Mouse (Mus musculus): ENCODE measurements around the gene Arx. TPM values are rescaled to one million over a fixed set of nuclear protein-coding genes. Genes with fewer than 3 reads are reported as not detected.

The Arx gene
- total RNA-seq (2014; rRNA removed), result 1.5 and 3.5 TPM in 2 replicates
- 1.8 and 3.7 TPM in 2 replicates for polyA plus RNA-seq (2015; fragmentation: Nextera tagmentation; extraction: Ambion mirVana)

GRCm38 (mm10) chrX:93286291-93286893, at the start of gene Arx:
TSS of gene Arx (plus strand) at chrX:93286445.
- 26% methylated on average over 31 of the region's 31 CpGs for WGBS
- Histone ChIP-seq H3K9ac (replicated peaks; ENCODE audit: low read length, poor library complexity, severe bottlenecking) (no peak within 1 kb of the TSS), H3K4me3 (ENCODE audit: low read depth, low read length) (no peak within 1 kb of the TSS; the same call in 1 of the 2 replicates), H3K27ac (ENCODE audit: low read depth, low read length) (no peak within 1 kb of the TSS), H3K9me3 (ENCODE audit: low read length) (no peaks in the 10 kb centered on the region), H3K4me1 (ENCODE audit: insufficient read depth, low read length) (no peaks in the 10 kb centered on the region), H3K27me3 (ENCODE audit: insufficient read depth, low read length) (peaks cover 29% of the 10 kb centered on the region), H3K36me3 (ENCODE audit: insufficient read depth, low read length) (no peaks in the 10 kb centered on the region), H3K4me2 (ENCODE audit: low read depth, low read length, poor library complexity, severe bottlenecking) (0 out of 2 replicates have a peak within 1 kb of the TSS, but pooled peaks have one; percentile 22)
- DNase-seq (ENCODE audit: low spot score) (peak; percentile 71), ATAC-seq (ENCODE audit: low FRiP score) (peak; percentile 89)
- TF ChIP-seq CTCF (IDR thresholded peaks at IDR 0.05), result no peak

GRCm38 (mm10) chrX:93251329-93251728, 34.9 kb upstream of the Arx start:
- DNase-seq (ENCODE audit: low spot score), result no peak

GRCm38 (mm10) chrX:93275689-93276088, 10.6 kb upstream of the Arx start:
- Histone ChIP-seq H3K4me2 (ENCODE audit: low read depth, low read length, poor library complexity, severe bottlenecking) (no peak overlapping the region), H3K4me3 (ENCODE audit: low read depth, low read length) (no peak overlapping the region), H3K27me3 (ENCODE audit: insufficient read depth, low read length) (peaks cover 5% of the 10 kb centered on the region; the same call in 1 of the 2 replicates), H3K4me1 (ENCODE audit: insufficient read depth, low read length) (no peaks in the 10 kb centered on the region), H3K9ac (replicated peaks; ENCODE audit: low read length, poor library complexity, severe bottlenecking) (no peak overlapping the region), H3K36me3 (ENCODE audit: insufficient read depth, low read length) (no peaks in the 10 kb centered on the region), H3K9me3 (ENCODE audit: low read length) (no peaks in the 10 kb centered on the region), H3K27ac (ENCODE audit: low read depth, low read length) (no peak overlapping the region)
- 46% methylated on average over 3 of the region's 3 CpGs for WGBS
- TF ChIP-seq CTCF (IDR thresholded peaks at IDR 0.05), result no peak
- DNase-seq (ENCODE audit: low spot score) (no peak), ATAC-seq (ENCODE audit: low FRiP score) (no peak)

More at GRCm38 (mm10) chrX:93251329-93251728, 34.9 kb upstream of the Arx start:
- H3K4me3 ChIP-seq (ENCODE audit: low read depth, low read length), result no peak overlapping the region
- no peaks in the 10 kb centered on the region for H3K9me3 ChIP-seq (ENCODE audit: low read length)
- no peak for TF ChIP-seq CTCF (IDR thresholded peaks at IDR 0.05)
- 96% methylated on average over 1 of the region's 1 CpGs for WGBS
- no peak overlapping the region for H3K4me2 ChIP-seq (ENCODE audit: low read depth, low read length, poor library complexity, severe bottlenecking)
- no peaks in the 10 kb centered on the region for H3K4me1 ChIP-seq (ENCODE audit: insufficient read depth, low read length)
- no peak for ATAC-seq (ENCODE audit: low FRiP score)
- H3K27ac ChIP-seq (ENCODE audit: low read depth, low read length), result no peak overlapping the region
- H3K9ac ChIP-seq (replicated peaks; ENCODE audit: low read length, poor library complexity, severe bottlenecking), result no peak overlapping the region
- no peaks in the 10 kb centered on the region for H3K27me3 ChIP-seq (ENCODE audit: insufficient read depth, low read length)
- no peaks in the 10 kb centered on the region for H3K36me3 ChIP-seq (ENCODE audit: insufficient read depth, low read length)

GRCm38 (mm10) chrX:93279940-93280339, 6.3 kb upstream of the Arx start:
- no peak for TF ChIP-seq CTCF (IDR thresholded peaks at IDR 0.05)
- no peak for ATAC-seq (ENCODE audit: low FRiP score)
- DNase-seq (ENCODE audit: low spot score), result no peak
- no peaks in the 10 kb centered on the region for H3K4me1 ChIP-seq (ENCODE audit: insufficient read depth, low read length)
- no peak overlapping the region for H3K9ac ChIP-seq (replicated peaks; ENCODE audit: low read length, poor library complexity, severe bottlenecking)
- no peak overlapping the region for H3K4me2 ChIP-seq (ENCODE audit: low read depth, low read length, poor library complexity, severe bottlenecking)
- no peak overlapping the region for H3K4me3 ChIP-seq (ENCODE audit: low read depth, low read length)
- no peaks in the 10 kb centered on the region for H3K9me3 ChIP-seq (ENCODE audit: low read length)
- WGBS, result 43% methylated on average over 6 of the region's 11 CpGs
- H3K36me3 ChIP-seq (ENCODE audit: insufficient read depth, low read length), result no peaks in the 10 kb centered on the region
- peaks cover 17% of the 10 kb centered on the region; the same call in 1 of the 2 replicates for H3K27me3 ChIP-seq (ENCODE audit: insufficient read depth, low read length)
- no peak overlapping the region for H3K27ac ChIP-seq (ENCODE audit: low read depth, low read length)

GRCm38 (mm10) chrX:93281028-93281723, 5.1 kb upstream of the Arx start:
- H3K36me3 ChIP-seq (ENCODE audit: insufficient read depth, low read length), result no peaks in the 10 kb centered on the region
- H3K27me3 ChIP-seq (ENCODE audit: insufficient read depth, low read length), result peaks cover 21% of the 10 kb centered on the region; the same call in 1 of the 2 replicates
- ATAC-seq (ENCODE audit: low FRiP score) (no peak), DNase-seq (ENCODE audit: low spot score) (peak; percentile 28)
- TF ChIP-seq CTCF (IDR thresholded peaks at IDR 0.05), result peak; percentile 50
- no peak overlapping the region for H3K9ac ChIP-seq (replicated peaks; ENCODE audit: low read length, poor library complexity, severe bottlenecking)
- no peak overlapping the region for H3K4me2 ChIP-seq (ENCODE audit: low read depth, low read length, poor library complexity, severe bottlenecking)
- WGBS, result 18% methylated on average over 23 of the region's 23 CpGs
- H3K4me1 ChIP-seq (ENCODE audit: insufficient read depth, low read length), result no peaks in the 10 kb centered on the region
- H3K9me3 ChIP-seq (ENCODE audit: low read length), result no peaks in the 10 kb centered on the region
- H3K27ac ChIP-seq (ENCODE audit: low read depth, low read length), result no peak overlapping the region
- no peak overlapping the region for H3K4me3 ChIP-seq (ENCODE audit: low read depth, low read length)

GRCm38 (mm10) chrX:93281756-93282155, 4.5 kb upstream of the Arx start:
- no peaks in the 10 kb centered on the region for H3K4me1 ChIP-seq (ENCODE audit: insufficient read depth, low read length)
- H3K9me3 ChIP-seq (ENCODE audit: low read length), result no peaks in the 10 kb centered on the region
- no peak overlapping the region for H3K4me2 ChIP-seq (ENCODE audit: low read depth, low read length, poor library complexity, severe bottlenecking)
- H3K27ac ChIP-seq (ENCODE audit: low read depth, low read length), result no peak overlapping the region
- peaks cover 26% of the 10 kb centered on the region for H3K27me3 ChIP-seq (ENCODE audit: insufficient read depth, low read length)
- no peak for TF ChIP-seq CTCF (IDR thresholded peaks at IDR 0.05)
- H3K9ac ChIP-seq (replicated peaks; ENCODE audit: low read length, poor library complexity, severe bottlenecking), result no peak overlapping the region
- H3K4me3 ChIP-seq (ENCODE audit: low read depth, low read length), result no peak overlapping the region
- 10% methylated on average over 5 of the region's 5 CpGs for WGBS
- no peak for ATAC-seq (ENCODE audit: low FRiP score)
- no peaks in the 10 kb centered on the region for H3K36me3 ChIP-seq (ENCODE audit: insufficient read depth, low read length)
- DNase-seq (ENCODE audit: low spot score), result no peak
